Mouse (Mus musculus) kidney, adult 2 months (tissue): ENCODE results near the gene Rnf24.

Experiments
- CTCF ChIP-seq: fragments of 200-500 bp; conservative IDR thresholded peaks from 2 replicates; pipeline ENCODE4 v1.5.1; 2011; ENCODE audit warnings: low read depth, mild to moderate bottlenecking, control low read depth, low read length, moderate library complexity, mixed read lengths; ENCODE audit not compliant: insufficient read depth, insufficient read length
- POLR2A ChIP-seq: fragments of 200-500 bp; IDR thresholded peaks from one replicate; pipeline ENCODE4 v1.6.1; 2011; ENCODE audit warnings: low read depth, low read length, control low read depth

DNA sequence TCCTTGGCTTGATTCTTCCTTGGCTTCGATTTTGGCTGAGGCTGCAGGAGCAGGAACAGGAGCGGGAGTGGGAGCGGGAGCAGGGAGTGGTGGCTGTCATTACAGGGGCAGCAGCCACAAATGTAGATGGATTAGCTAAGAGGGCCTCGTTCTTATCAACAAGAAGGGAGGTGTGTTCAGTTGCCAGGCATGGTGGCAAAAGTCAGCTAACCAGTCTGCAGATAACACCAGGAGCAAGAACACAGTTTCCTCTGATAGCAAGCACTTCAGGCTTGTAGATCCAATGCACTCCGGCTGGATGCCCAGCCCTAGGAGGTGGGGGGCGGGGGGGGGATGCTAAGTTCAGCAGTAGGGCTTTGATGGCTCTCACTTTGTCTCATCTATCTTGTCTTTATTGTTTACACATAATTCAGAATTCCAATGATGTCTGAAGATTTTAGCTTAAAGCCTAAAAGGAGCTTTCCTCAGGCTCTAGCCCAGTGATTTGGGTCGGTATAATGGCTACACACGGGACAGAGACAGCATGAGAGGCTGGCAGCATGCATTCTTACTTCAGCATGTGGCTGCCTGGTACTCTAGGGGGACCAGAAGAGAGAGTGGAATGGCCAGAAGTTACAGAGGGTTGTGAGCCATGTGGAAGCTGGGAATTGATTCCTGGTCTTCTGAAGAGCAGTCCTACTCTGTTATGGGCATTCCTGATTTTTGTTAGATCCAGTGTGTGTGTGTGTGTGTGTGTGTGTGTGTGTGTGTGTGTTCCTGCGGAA is 92.0 kb downstream of the Rnf24 start:
- TF ChIP-seq POLR2A (no peak), CTCF (no peak)
